Mouse (Mus musculus): ENCODE data around the gene Etv6. TPM values are rescaled to one million over a fixed set of nuclear protein-coding genes. Genes with fewer than 3 reads are reported as not detected.

Gene Etv6
- total and polyA plus RNA-seq, 3 experiments: 12.6 to 25.9 TPM; not detected in 1

DNA sequence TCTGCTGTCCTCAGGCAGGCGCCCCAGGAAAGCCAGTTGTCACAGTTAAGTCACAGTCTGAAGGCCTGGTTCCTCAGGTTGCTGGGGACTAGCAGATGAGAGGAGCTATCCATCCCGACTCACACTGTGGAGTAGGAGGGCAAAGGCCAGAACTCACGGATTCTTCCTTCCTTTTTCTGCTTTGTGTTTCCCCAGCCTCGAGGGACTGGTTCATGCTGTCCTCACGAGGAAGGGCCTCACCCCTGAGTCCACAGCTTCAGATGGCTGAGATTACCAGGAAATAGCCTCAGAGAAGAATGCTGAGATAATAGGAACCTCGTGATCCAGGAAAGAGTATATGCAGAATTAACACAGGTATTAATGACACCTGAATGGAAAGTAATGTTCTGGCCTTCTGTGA, 30.6 kb downstream of the Etv6 start:
- no peak for TF ChIP-seq ZNF384 (IDR thresholded peaks at IDR 0.05; ENCODE audit: low read depth, low read length)
- no peak for TF ChIP-seq TBP (IDR thresholded peaks at IDR 0.05; ENCODE audit: low read depth, low read length)
- no peak for TF ChIP-seq MXI1 (IDR thresholded peaks at IDR 0.05; ENCODE audit: low read depth, low read length)
- no peak for TF ChIP-seq SIN3A (IDR thresholded peaks at IDR 0.05; ENCODE audit: low read length)
- no peak for TF ChIP-seq ZKSCAN1 (IDR thresholded peaks at IDR 0.05; ENCODE audit: low read depth, low read length)
- TF ChIP-seq POLR2AphosphoS2 (IDR thresholded peaks at IDR 0.05; ENCODE audit: low read length): no peak
- TF ChIP-seq HCFC1 (IDR thresholded peaks at IDR 0.05; ENCODE audit: low read depth, low read length): no peak
- TF ChIP-seq USF1 (IDR thresholded peaks at IDR 0.05; ENCODE audit: low read depth, low read length): no peak
- TF ChIP-seq EP300 (IDR thresholded peaks at IDR 0.05; ENCODE audit: low read depth in 1 of 2, low read length in 2 of 2): no peak
- no peak for TF ChIP-seq CHD1 (IDR thresholded peaks at IDR 0.05; ENCODE audit: low read depth, low read length)
- TF ChIP-seq GABPA (IDR thresholded peaks at IDR 0.05; ENCODE audit: low read depth, low read length): no peak
- TF ChIP-seq SMC3 (IDR thresholded peaks at IDR 0.05; ENCODE audit: low read depth, low read length): no peak
- TF ChIP-seq BHLHE40 (IDR thresholded peaks at IDR 0.05; ENCODE audit: borderline replicate concordance, low read depth, low read length): no peak
- no peak for TF ChIP-seq USF2 (IDR thresholded peaks at IDR 0.05; ENCODE audit: borderline replicate concordance in 1 of 2, insufficient read depth in 1 of 2, low read depth in 1 of 2, low read length in 2 of 2)
- TF ChIP-seq GATA1 (IDR thresholded peaks at IDR 0.05; ENCODE audit: low read depth, low read length): no peak
- Histone ChIP-seq H3K27me3 (ENCODE audit: control insufficient read depth in 1 of 2, insufficient read depth in 2 of 2, low read length in 2 of 2) (no peaks in the 10 kb centered on the region), H3K36me3 (ENCODE audit: control insufficient read depth in 1 of 2, insufficient read depth in 2 of 2, low read length in 2 of 2) (peaks cover 15 to 20% of the 10 kb centered on the region in 2 experiments), H3K4me1 (ENCODE audit: control insufficient read depth in 1 of 2, insufficient read depth in 2 of 2, low read length in 2 of 2) (peaks cover 10 to 13% of the 10 kb centered on the region in 2 experiments), H3K9ac (ENCODE audit: control insufficient read depth, low read depth, low read length, poor library complexity, severe bottlenecking) (no peak overlapping the region), H3K27ac (ENCODE audit: control insufficient read depth, low read depth, low read length) (no peak overlapping the region), H3K79me2 (ENCODE audit: control insufficient read depth, insufficient read depth, low read length, poor library complexity) (peaks cover 31% of the 10 kb centered on the region), H3K4me3 (ENCODE audit: control insufficient read depth in 1 of 2, insufficient read depth in 1 of 2, low read depth in 2 of 2, low read length in 2 of 2) (no peak overlapping the region), H3K9me3 (replicated peaks; ENCODE audit: insufficient read depth, low read length) (no peaks in the 10 kb centered on the region)
- DNase-seq (ENCODE audit: low read depth, low spot score): no peak

DNA sequence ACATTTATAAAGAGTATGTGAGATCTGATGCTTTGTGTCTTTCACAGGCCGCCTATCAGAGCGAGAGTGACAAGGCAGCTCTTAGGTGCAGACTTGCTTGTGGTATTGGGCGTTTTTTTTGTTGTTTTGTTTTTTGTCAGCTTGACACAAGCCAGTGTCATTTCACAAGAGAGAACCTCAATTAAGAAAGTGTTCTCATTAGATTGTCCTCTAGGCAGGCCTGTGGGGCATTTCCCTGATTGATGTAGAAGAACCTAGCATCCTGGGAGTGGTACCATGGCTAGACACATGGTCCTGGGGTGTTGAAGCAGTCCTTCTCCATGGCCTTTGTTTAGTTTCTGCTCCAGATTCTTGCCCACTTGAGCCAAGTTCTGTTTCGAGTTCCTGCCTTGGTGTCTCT, 31.5 kb downstream of the Etv6 start:
- Histone ChIP-seq H3K79me2 (ENCODE audit: control insufficient read depth, insufficient read depth, low read length, poor library complexity) (peaks cover 34% of the 10 kb centered on the region), H3K9ac (ENCODE audit: control insufficient read depth, low read depth, low read length, poor library complexity, severe bottlenecking) (no peak overlapping the region), H3K36me3 (ENCODE audit: control insufficient read depth in 1 of 2, insufficient read depth in 2 of 2, low read length in 2 of 2) (peaks cover 15 to 29% of the 10 kb centered on the region in 2 experiments), H3K4me3 (ENCODE audit: control insufficient read depth in 1 of 2, insufficient read depth in 1 of 2, low read depth in 2 of 2, low read length in 2 of 2) (no peak overlapping the region), H3K9me3 (replicated peaks; ENCODE audit: insufficient read depth, low read length) (no peaks in the 10 kb centered on the region), H3K27me3 (ENCODE audit: control insufficient read depth in 1 of 2, insufficient read depth in 2 of 2, low read length in 2 of 2) (no peaks in the 10 kb centered on the region), H3K27ac (ENCODE audit: control insufficient read depth, low read depth, low read length) (no peak overlapping the region), H3K4me1 (ENCODE audit: control insufficient read depth in 1 of 2, insufficient read depth in 2 of 2, low read length in 2 of 2) (peaks cover 18 to 19% of the 10 kb centered on the region in 2 experiments)
- TF ChIP-seq TAL1 (IDR thresholded peaks at IDR 0.05; ENCODE audit: low read length): no peak
- no peak for TF ChIP-seq POLR2AphosphoS5 (IDR thresholded peaks at IDR 0.05; ENCODE audit: borderline replicate concordance, low read depth, low read length)
- TF ChIP-seq MAFK (IDR thresholded peaks at IDR 0.05; ENCODE audit: borderline replicate concordance, low read depth, low read length): no peak
- no peak for TF ChIP-seq ZNF384 (IDR thresholded peaks at IDR 0.05; ENCODE audit: low read depth, low read length)
- no peak for TF ChIP-seq BHLHE40 (IDR thresholded peaks at IDR 0.05; ENCODE audit: borderline replicate concordance, low read depth, low read length)
- TF ChIP-seq KAT2A (conservative IDR thresholded peaks at IDR 0.05; ENCODE audit: low read depth, low read length): no peak
- TF ChIP-seq ETS1 (IDR thresholded peaks at IDR 0.05; ENCODE audit: low read depth, low read length): no peak
- no peak for TF ChIP-seq RAD21 (IDR thresholded peaks at IDR 0.05; ENCODE audit: low read depth, low read length)
- no peak for DNase-seq (ENCODE audit: low read depth, low spot score)
